Mouse (Mus musculus) CD4-positive helper T cell, adult 2 months (primary cell): Measurements from ENCODE around the gene Sncg.
"Not testable (repeated sequence)": the region's sequence is repeated elsewhere in the genome, so short reads cannot be mapped to it uniquely, and the experiment has no call there.

Source experiments
- DNase-seq: peaks from one replicate; pipeline ENCODE4 v3.0.0-alpha.2; 2012; ENCODE audit warnings: low read depth, missing footprints, low spot score

The Sncg gene

GRCm38 (mm10) chr14:34370921-34371320 is 3.7 kb downstream of the Sncg start:
- DNase-seq = no peak

- no peak for DNase-seq
Observed at GRCm38 (mm10) chr14:34370203-34370602, 4.4 kb downstream of the Sncg start.

GRCm38 (mm10) chr14:34365147-34365507 is 9.5 kb downstream of the Sncg start:
- DNase-seq = no peak

GRCm38 (mm10) chr14:34364254-34365146 is 10.1 kb downstream of the Sncg start:
- DNase-seq = not testable (repeated sequence)

GRCm38 (mm10) chr14:34363490-34364253 is 10.9 kb downstream of the Sncg start:
- peak; percentile 73 for DNase-seq

GRCm38 (mm10) chr14:34362726-34363445 is 11.7 kb downstream of the Sncg start:
- peak; percentile 58 for DNase-seq

GRCm38 (mm10) chr14:34362135-34362534 is 12.5 kb downstream of the Sncg start:
- DNase-seq = peak; percentile 17

GRCm38 (mm10) chr14:34360251-34360650 is 14.3 kb downstream of the Sncg start:
- DNase-seq = no peak

- no peak for DNase-seq
Observed at GRCm38 (mm10) chr14:34359676-34360244, 14.8 kb downstream of the Sncg start.

- DNase-seq = no peak
Observed at GRCm38 (mm10) chr14:34357671-34358455, 16.7 kb downstream of the Sncg start.

GRCm38 (mm10) chr14:34355301-34355700 is 19.3 kb downstream of the Sncg start, which contains the start of gene Fam25c:
Fam25c (minus strand) TSS chr14:34355433.
- no peak for DNase-seq

GRCm38 (mm10) chr14:34354456-34354855 is 20.1 kb downstream of the Sncg start:
- DNase-seq = no peak

GRCm38 (mm10) chr14:34353326-34353725 is 21.3 kb downstream of the Sncg start:
- DNase-seq = no peak

GRCm38 (mm10) chr14:34352523-34352922 is 22.1 kb downstream of the Sncg start:
- DNase-seq = no peak

- no peak for DNase-seq
Observed at GRCm38 (mm10) chr14:34351660-34352059, 22.9 kb downstream of the Sncg start.

GRCm38 (mm10) chr14:34349007-34349406 is 25.6 kb downstream of the Sncg start:
- no peak for DNase-seq

- DNase-seq = no peak
Observed at GRCm38 (mm10) chr14:34348301-34348700, 26.3 kb downstream of the Sncg start.

GRCm38 (mm10) chr14:34347084-34347483 is 27.5 kb downstream of the Sncg start:
- no peak for DNase-seq

- DNase-seq = no peak
Observed at GRCm38 (mm10) chr14:34345771-34346566, 28.6 kb downstream of the Sncg start.

- DNase-seq = no peak
Observed at GRCm38 (mm10) chr14:34344361-34344760, 30.2 kb downstream of the Sncg start.
